Mouse (Mus musculus) liver, embryonic 15.5 days (tissue): Measurements from ENCODE around the gene Ankrd35. TPM values are rescaled to one million over a fixed set of nuclear protein-coding genes. Genes with fewer than 3 reads are reported as not detected.
"Not testable (repeated sequence)": the region's sequence is repeated elsewhere in the genome, so short reads cannot be mapped to it uniquely, and the experiment has no call there.

ENCODE experiments used
- ATAC-seq: fragments of 200-750 bp; cut with Nextera tagmentation; 2 replicates; pipeline ENCODE4 v1.8.0; 2017; ENCODE audit warnings: moderate number of reproducible peaks, mild to moderate bottlenecking, moderate library complexity; ENCODE audit not compliant: insufficient read depth
- H3K27ac ChIP-seq: fragments of 300-500 bp; sonication (generic); replicated peaks from 2 replicates; pipeline ENCODE4 v1.5.1; 2015; ENCODE audit warnings: mild to moderate bottlenecking, inconsistent platforms
- H3K27me3 ChIP-seq: fragments of 300-500 bp; sonication (generic); 2 replicates; pipeline ENCODE4 v1.6.1; 2015; ENCODE audit warnings: mild to moderate bottlenecking, inconsistent platforms
- H3K36me3 ChIP-seq: fragments of 300-500 bp; sonication (generic); replicated peaks from 2 replicates; pipeline ENCODE4 v1.6.1; 2015; ENCODE audit warnings: moderate library complexity, mild to moderate bottlenecking, inconsistent platforms
- H3K4me1 ChIP-seq: fragments of 300-500 bp; sonication (generic); replicated peaks from 2 replicates; pipeline ENCODE4 v1.6.1; 2015; ENCODE audit warnings: inconsistent platforms
- H3K4me2 ChIP-seq: fragments of 300-500 bp; sonication (generic); 2 replicates; pipeline ENCODE4 v1.6.1; 2015; ENCODE audit warnings: moderate library complexity, mild to moderate bottlenecking, inconsistent platforms
- H3K4me3 ChIP-seq: fragments of 300-500 bp; sonication (generic); replicated peaks from 2 replicates; pipeline ENCODE4 v1.5.1; 2015; ENCODE audit warnings: mild to moderate bottlenecking, inconsistent platforms
- H3K9ac ChIP-seq: fragments of 300-500 bp; sonication (generic); 2 replicates; pipeline ENCODE4 v1.6.1; 2015; ENCODE audit warnings: moderate library complexity, mild to moderate bottlenecking, inconsistent platforms
- H3K9me3 ChIP-seq: fragments of 300-500 bp; sonication (generic); replicated peaks from 2 replicates; pipeline ENCODE4 v1.6.1; 2016; ENCODE audit warnings: inconsistent platforms
- WGBS: fragments of 180-500 bp; shearing (Covaris S2); methylation state at CpG from one replicate; pipeline ENCODE4 v1.1.7; 2015; ENCODE audit warnings: mixed read lengths; ENCODE audit not compliant: insufficient replicate concordance; 5-methylcytosine and 5-hydroxymethylcytosine counted together
- polyA plus RNA-seq: library from polyadenylated mRNA; unstranded; fragments of >200 nt; fragmentation: Nextera tagmentation; extraction: Ambion mirVana; gene quantifications from 2 replicates; pipeline ENCODE4 v1.2.1, GENCODE M21; 2015

Ankrd35 gene
- polyA plus RNA-seq, 1 experiment from 2014 or later = 0.53 TPM

- no peaks in the 10 kb centered on the region for H3K27me3 ChIP-seq
- peaks cover 36% of the 10 kb centered on the region for H3K4me1 ChIP-seq
- no peak overlapping the region for H3K9ac ChIP-seq
- H3K27ac ChIP-seq = no peak overlapping the region
- H3K9me3 ChIP-seq = no peaks in the 10 kb centered on the region
- H3K36me3 ChIP-seq = no peaks in the 10 kb centered on the region
- ATAC-seq = no peak
- 74% methylated on average over 1 of the region's 1 CpGs for WGBS
- H3K4me3 ChIP-seq = no peak overlapping the region
- no peak overlapping the region for H3K4me2 ChIP-seq
Observed at GRCm38 (mm10) chr3:96733984-96734383, 64.1 kb downstream of the Ankrd35 start.

GRCm38 (mm10) chr3:96735200-96735599, 65.3 kb downstream of the Ankrd35 start:
- Histone ChIP-seq H3K9me3 (no peaks in the 10 kb centered on the region), H3K27me3 (no peaks in the 10 kb centered on the region), H3K4me1 (peaks cover 24% of the 10 kb centered on the region), H3K36me3 (no peaks in the 10 kb centered on the region), H3K4me3 (no peak overlapping the region), H3K9ac (no peak overlapping the region), H3K27ac (no peak overlapping the region), H3K4me2 (no peak overlapping the region)
- no peak for ATAC-seq
- WGBS = 71% methylated on average over 2 of the region's 2 CpGs

- Histone ChIP-seq H3K4me1 (peaks cover 19% of the 10 kb centered on the region), H3K9me3 (no peaks in the 10 kb centered on the region), H3K27me3 (no peaks in the 10 kb centered on the region), H3K27ac (no peak overlapping the region), H3K36me3 (no peaks in the 10 kb centered on the region), H3K4me3 (no peak overlapping the region), H3K4me2 (no peak overlapping the region), H3K9ac (no peak overlapping the region)
- ATAC-seq = no peak
- WGBS = 39% methylated on average over 1 of the region's 1 CpGs
Observed at GRCm38 (mm10) chr3:96737013-96737740, 67.2 kb downstream of the Ankrd35 start.

- Histone ChIP-seq H3K27ac (no peak overlapping the region), H3K4me3 (no peak overlapping the region), H3K9me3 (no peaks in the 10 kb centered on the region), H3K27me3 (no peaks in the 10 kb centered on the region), H3K4me1 (peaks cover 19% of the 10 kb centered on the region), H3K36me3 (no peaks in the 10 kb centered on the region), H3K4me2 (no peak overlapping the region), H3K9ac (no peak overlapping the region)
- no peak for ATAC-seq
- 63% methylated on average over 1 of the region's 1 CpGs for WGBS
Observed at GRCm38 (mm10) chr3:96737995-96738394, 68.1 kb downstream of the Ankrd35 start.

- not testable (repeated sequence) for H3K4me2 ChIP-seq, H3K27ac ChIP-seq, H3K9ac ChIP-seq, H3K9me3 ChIP-seq, ATAC-seq, H3K36me3 ChIP-seq, H3K4me3 ChIP-seq, H3K27me3 ChIP-seq
- peaks cover 10% of the 10 kb centered on the region for H3K4me1 ChIP-seq
Observed at GRCm38 (mm10) chr3:96740279-96740678, 70.3 kb downstream of the Ankrd35 start.

Other genes with a start within 250 kb of the Ankrd35 start
- not detected in 2 replicates for gene BC107364, start 217.8 kb upstream of the Ankrd35 start, polyA plus RNA-seq
- 7.1 and 8.5 TPM in 2 replicates for gene Hfe2, start 145.0 kb upstream of the Ankrd35 start, polyA plus RNA-seq
- 42.8 and 46.8 TPM in 2 replicates for gene Txnip, start 112.2 kb upstream of the Ankrd35 start, polyA plus RNA-seq
- 0.17 and 0.23 TPM in 2 replicates for gene Gm16253, start 93.1 kb upstream of the Ankrd35 start, polyA plus RNA-seq
- 10.9 and 11.7 TPM in 2 replicates for gene Polr3gl, start 76.0 kb upstream of the Ankrd35 start, polyA plus RNA-seq
- 0.12 and 0.15 TPM in 2 replicates for gene Ankrd34a, start 73.5 kb upstream of the Ankrd35 start, polyA plus RNA-seq
- gene Lix1l, start 69.0 kb upstream of the Ankrd35 start, polyA plus RNA-seq = 0.47 and 0.64 TPM in 2 replicates
- gene Rbm8a, start 40.2 kb upstream of the Ankrd35 start, polyA plus RNA-seq = 50.9 and 51.1 TPM in 2 replicates
- 17.3 TPM in 2 replicates for gene Pex11b, start 34.8 kb upstream of the Ankrd35 start, polyA plus RNA-seq
- gene Gm42957, start 34.7 kb upstream of the Ankrd35 start, polyA plus RNA-seq = not detected in 2 replicates
- 0.10 and 0.20 TPM in 2 replicates for gene Itga10, start 24.5 kb upstream of the Ankrd35 start, polyA plus RNA-seq
- gene Pias3, start 26.3 kb downstream of the Ankrd35 start, polyA plus RNA-seq = 5.8 and 6.1 TPM in 2 replicates
- 1.0 and 1.3 TPM in 2 replicates for gene Nudt17, start 38.4 kb downstream of the Ankrd35 start, polyA plus RNA-seq
- 19.8 and 21.3 TPM in 2 replicates for gene Polr3c, start 57.5 kb downstream of the Ankrd35 start, polyA plus RNA-seq
- gene Rnf115, start 57.5 kb downstream of the Ankrd35 start, polyA plus RNA-seq = 26.4 and 27.8 TPM in 2 replicates
- gene Pdzk1, start 159.2 kb downstream of the Ankrd35 start, polyA plus RNA-seq = 21.6 and 27.2 TPM in 2 replicates
- 0.30 and 0.31 TPM in 2 replicates for gene Cd160, start 159.2 kb downstream of the Ankrd35 start, polyA plus RNA-seq
- gene Gja5, start 234.6 kb downstream of the Ankrd35 start, polyA plus RNA-seq = 2.2 and 3.1 TPM in 2 replicates
- gene Gpr89, start 235.2 kb downstream of the Ankrd35 start, polyA plus RNA-seq = 22.3 and 23.6 TPM in 2 replicates